ENCODE assay signal across 19 mouse cellular contexts in genomic region chr9:66160155-66160554, GRCm38 (mm10). TPM values are rescaled to one million over a fixed set of nuclear protein-coding genes. Genes with fewer than 3 reads are reported as not detected.
A peak's percentile ranks its signal among the peaks of the same experiment; 100 is the strongest.
DNase-seq lines count a peak whose midpoint lies in the region; ATAC-seq and TF ChIP-seq lines count a peak whose summit lies in the region.
"Had no signal": no experiment of that assay in that cellular context is flagged by ENCODE, and none has a peak within 500 bp of the region (broad histone marks: within the 10 kb centered on the region; RNA-seq: fewer than 3 reads in every experiment).

No protein-coding gene starts in this region.

- TF ChIP-seq RAD21 in MEL (IDR thresholded peaks at IDR 0.05; ENCODE audit: low read depth, low read length): peak; percentile 14

- DNase-seq in lung, embryonic 14.5 days: no peak
- no peak for DNase-seq in lung, adult 2 months
- DNase-seq in MEL (ENCODE audit: low read depth, low spot score): peak; percentile 40
- DNase-seq in retina, postnatal 1 day: no peak
- DNase-seq: adrenal gland, adult 2 months; cerebellum, adult 11 months; cerebellum, postnatal 25 days; forebrain, postnatal 0 days; gastrocnemius, postnatal 14 days; lung, postnatal 10 days; thymus, adult 18-20 months had no signal

- no peak overlapping the region for H3K4me2 ChIP-seq in lung, embryonic 14.5 days
- peak overlapping the region; percentile 88; the same call in 1 of the 2 replicates for H3K4me2 ChIP-seq in liver, embryonic 12.5 days
- H3K4me2 ChIP-seq in hindbrain, embryonic 16.5 days (ENCODE audit: low read length): no peak overlapping the region

- 0 out of 2 replicates have a peak, but pooled peaks have one; percentile 10 for TF ChIP-seq CTCF in lung, embryonic 14.5 days (IDR thresholded peaks at IDR 0.05; ENCODE audit: low read depth)
- TF ChIP-seq CTCF in lung, adult 2 months (IDR thresholded peaks at IDR 0.05; ENCODE audit: insufficient read depth, low read length): no peak
- TF ChIP-seq CTCF in MEL (IDR thresholded peaks at IDR 0.05 in 2 of 3, conservative IDR thresholded peaks at IDR 0.05 in 1 of 3; ENCODE audit: control insufficient read depth in 1 of 3, insufficient read depth in 1 of 3, low read depth in 2 of 3, low read length in 3 of 3, poor library complexity in 1 of 3, severe bottlenecking in 1 of 3): peak; percentile 29 to 42 (median 38); a peak in 5 of 6 replicates

- H3K36me3 ChIP-seq in lung, embryonic 14.5 days (ENCODE audit: insufficient read depth): no peaks in the 10 kb centered on the region
- peaks cover 0 to 6% of the 10 kb centered on the region in 2 experiments; a peak in 1 of 4 replicates for H3K36me3 ChIP-seq in MEL (ENCODE audit: control insufficient read depth in 1 of 2, insufficient read depth in 2 of 2, low read length in 2 of 2)
- H3K36me3 ChIP-seq in liver, embryonic 12.5 days: no peaks in the 10 kb centered on the region
- H3K36me3 ChIP-seq in hindbrain, embryonic 16.5 days (ENCODE audit: control insufficient read depth, insufficient read depth, low read length): no peaks in the 10 kb centered on the region
- H3K36me3 ChIP-seq: embryonic facial prominence, embryonic 10.5 days; limb, embryonic 10.5 days had no signal

- H3K9me3 ChIP-seq in lung, embryonic 14.5 days (ENCODE audit: low read depth, low read length): no peaks in the 10 kb centered on the region
- H3K9me3 ChIP-seq in MEL (replicated peaks; ENCODE audit: insufficient read depth, low read length): no peaks in the 10 kb centered on the region
- no peaks in the 10 kb centered on the region for H3K9me3 ChIP-seq in liver, embryonic 12.5 days (replicated peaks)
- H3K9me3 ChIP-seq in hindbrain, embryonic 16.5 days (ENCODE audit: control insufficient read depth, low read length): no peaks in the 10 kb centered on the region
- H3K9me3 ChIP-seq: limb, embryonic 10.5 days had no signal

- H3K4me3 ChIP-seq in lung, embryonic 14.5 days (ENCODE audit: low read depth, low read length): no peak overlapping the region
- H3K4me3 ChIP-seq in lung, adult 2 months (replicated peaks; ENCODE audit: extremely low read depth, low read depth, low read length): no peak overlapping the region
- H3K4me3 ChIP-seq in MEL (ENCODE audit: control insufficient read depth in 1 of 2, insufficient read depth in 1 of 2, low read depth in 2 of 2, low read length in 2 of 2): no peak overlapping the region
- no peak overlapping the region for H3K4me3 ChIP-seq in liver, embryonic 12.5 days
- no peak overlapping the region for H3K4me3 ChIP-seq in hindbrain, embryonic 16.5 days (ENCODE audit: low read length)
- H3K4me3 ChIP-seq: embryonic facial prominence, embryonic 10.5 days; layer of hippocampus, adult 2 months; limb, embryonic 10.5 days had no signal

- ATAC-seq in lung, embryonic 14.5 days (ENCODE audit: insufficient read depth): no peak
- no peak for ATAC-seq in liver, embryonic 12.5 days
- ATAC-seq in hindbrain, embryonic 16.5 days: no peak
- ATAC-seq in CD4-positive, CD25-positive, alpha-beta regulatory T cell, adult 4 months: no peak
- ATAC-seq: forebrain, postnatal 0 days; inflammation-experienced regulatory T-cells, adult 6 months; midbrain, embryonic 16.5 days had no signal

- H3K27me3 ChIP-seq in lung, embryonic 14.5 days (ENCODE audit: insufficient read depth, low read length): peaks cover 16% of the 10 kb centered on the region; the same call in 1 of the 2 replicates
- H3K27me3 ChIP-seq in MEL (ENCODE audit: control insufficient read depth in 1 of 2, insufficient read depth in 2 of 2, low read length in 2 of 2): no peaks in the 10 kb centered on the region
- H3K27me3 ChIP-seq in liver, embryonic 12.5 days (replicated peaks): peaks cover 32% of the 10 kb centered on the region
- H3K27me3 ChIP-seq in hindbrain, embryonic 16.5 days (replicated peaks; ENCODE audit: control insufficient read depth, insufficient read depth, low read length): peaks cover 13% of the 10 kb centered on the region

- no peak for TF ChIP-seq EP300 in MEL (IDR thresholded peaks at IDR 0.05; ENCODE audit: low read depth in 1 of 2, low read length in 2 of 2)

- no peak for TF ChIP-seq POLR2A in lung, adult 2 months (IDR thresholded peaks at IDR 0.05; ENCODE audit: borderline replicate concordance, extremely low read depth, low read depth, low read length)
- no peak for TF ChIP-seq POLR2A in MEL (IDR thresholded peaks at IDR 0.05; ENCODE audit: control insufficient read depth in 1 of 2, insufficient read depth in 1 of 2, low read depth in 1 of 2, low read length in 2 of 2, poor library complexity in 1 of 2)

- WGBS in lung, embryonic 14.5 days: 95% methylated on average over 2 of the region's 2 CpGs
- 93% methylated on average over 2 of the region's 2 CpGs for WGBS in lung, adult 2 months
- WGBS in liver, embryonic 12.5 days (ENCODE audit: insufficient replicate concordance): 85% methylated on average over 2 of the region's 2 CpGs
- 100% methylated on average over 2 of the region's 2 CpGs for WGBS in hindbrain, embryonic 16.5 days

- no peaks in the 10 kb centered on the region; the same call in none of the 2 replicates for H3K79me2 ChIP-seq in MEL (ENCODE audit: control insufficient read depth, insufficient read depth, low read length, poor library complexity)

- no peak overlapping the region for H3K9ac ChIP-seq in lung, embryonic 14.5 days
- no peak overlapping the region for H3K9ac ChIP-seq in MEL (ENCODE audit: control insufficient read depth, low read depth, low read length, poor library complexity, severe bottlenecking)
- no peak overlapping the region for H3K9ac ChIP-seq in liver, embryonic 12.5 days
- H3K9ac ChIP-seq in hindbrain, embryonic 16.5 days (ENCODE audit: low read depth, low read length): no peak overlapping the region
- H3K9ac ChIP-seq: forebrain, postnatal 0 days had no signal

- H3K27ac ChIP-seq in lung, embryonic 14.5 days (ENCODE audit: low read depth): no peak overlapping the region
- H3K27ac ChIP-seq in MEL (ENCODE audit: control insufficient read depth, low read depth, low read length): no peak overlapping the region
- no peak overlapping the region for H3K27ac ChIP-seq in liver, embryonic 12.5 days
- H3K27ac ChIP-seq in hindbrain, embryonic 16.5 days (ENCODE audit: low read depth, low read length): no peak overlapping the region
- H3K27ac ChIP-seq: embryonic facial prominence, embryonic 10.5 days; layer of hippocampus, adult 2 months; limb, embryonic 10.5 days had no signal

- H3K4me1 ChIP-seq in lung, embryonic 14.5 days (ENCODE audit: insufficient read depth): no peaks in the 10 kb centered on the region
- H3K4me1 ChIP-seq in lung, adult 2 months (ENCODE audit: control insufficient read depth, insufficient read depth, low read length): no peaks in the 10 kb centered on the region; the same call in 1 of the 2 replicates
- H3K4me1 ChIP-seq in MEL (ENCODE audit: control insufficient read depth in 1 of 2, insufficient read depth in 2 of 2, low read length in 2 of 2): peaks cover 0 to 5% of the 10 kb centered on the region in 2 experiments; a peak in 2 of 4 replicates
- H3K4me1 ChIP-seq in liver, embryonic 12.5 days: peaks cover 36% of the 10 kb centered on the region
- no peaks in the 10 kb centered on the region; the same call in 1 of the 2 replicates for H3K4me1 ChIP-seq in hindbrain, embryonic 16.5 days (ENCODE audit: control insufficient read depth, insufficient read depth, low read depth, low read length)

TF ChIP-seq in MEL, 35 proteins besides CTCF, POLR2A, EP300 and RAD21:
- TF ChIP-seq CHD1 (IDR thresholded peaks at IDR 0.05; ENCODE audit: low read depth, low read length): no peak
- peak; percentile 34 for TF ChIP-seq SMC3 (IDR thresholded peaks at IDR 0.05; ENCODE audit: low read depth, low read length)
- no peak for TF ChIP-seq TBP (IDR thresholded peaks at IDR 0.05; ENCODE audit: low read depth, low read length)
- no peak for TF ChIP-seq E2F4 (IDR thresholded peaks at IDR 0.05; ENCODE audit: borderline replicate concordance, low read depth, low read length)

RNA-seq across cellular contexts. Expression of gene Dapk2, which starts 2.1 kb away (rescaled TPM):
- 5.9 and 7.6 TPM in 2 replicates for polyA plus RNA-seq in lung, embryonic 14.5 days (2014; fragmentation: Nextera tagmentation; extraction: Ambion mirVana)
- 26.7 and 32.8 TPM in 2 replicates for polyA plus RNA-seq in lung, adult 2 months (2012; rRNA removed)
- total RNA-seq in MEL (2012; rRNA removed): 5.8 and 6.7 TPM in 2 replicates
- polyA plus RNA-seq in MEL (2012; ENCODE audit: insufficient read depth in 1 of 2, insufficient read length in 2 of 2, low read depth in 1 of 2, low replicate concordance in 2 of 2, missing spikeins in 1 of 2): 1 to 10 TPM in 1 of 2 experiments, not detected in 1; 8.3 TPM
- polyA plus RNA-seq in liver, embryonic 12.5 days (2016; fragmentation: Nextera tagmentation; extraction: Ambion mirVana): 12.3 and 16.4 TPM in 2 replicates
- 0.79 and 0.94 TPM in 2 replicates for polyA plus RNA-seq in hindbrain, embryonic 16.5 days (2015; fragmentation: Nextera tagmentation; extraction: Ambion mirVana)
- under 1 TPM in 1 of 2 experiments, not detected in 1; 0.81 TPM for polyA plus RNA-seq in CD4-positive, CD25-positive, alpha-beta regulatory T cell, adult 4 months (2017; shearing (Covaris generic))

RNA-seq across cellular contexts. Expression of gene Ciao2a, which starts 33.7 kb away (rescaled TPM):
- polyA plus RNA-seq in lung, embryonic 14.5 days (2014; fragmentation: Nextera tagmentation; extraction: Ambion mirVana): 145 and 151 TPM in 2 replicates
- polyA plus RNA-seq in lung, adult 2 months (2012; rRNA removed): 7.3 and 13.0 TPM in 2 replicates
- 103 and 121 TPM in 2 replicates for total RNA-seq in MEL (2012; rRNA removed)
- 10 to 100 TPM in 1 of 2 experiments, not detected in 1; 88.1 TPM for polyA plus RNA-seq in MEL (2012; ENCODE audit: insufficient read depth in 1 of 2, insufficient read length in 2 of 2, low read depth in 1 of 2, low replicate concordance in 2 of 2, missing spikeins in 1 of 2)
- polyA plus RNA-seq in liver, embryonic 12.5 days (2016; fragmentation: Nextera tagmentation; extraction: Ambion mirVana): 199 TPM in 2 replicates
- 64.0 and 69.2 TPM in 2 replicates for polyA plus RNA-seq in hindbrain, embryonic 16.5 days (2015; fragmentation: Nextera tagmentation; extraction: Ambion mirVana)
- 100 to 1,000 TPM; 142 to 150 TPM for polyA plus RNA-seq in CD4-positive, CD25-positive, alpha-beta regulatory T cell, adult 4 months (2017; shearing (Covaris generic))

RNA-seq across cellular contexts. Expression of gene Snx1, which starts 33.8 kb away (rescaled TPM):
- 116 TPM in 2 replicates for polyA plus RNA-seq in lung, embryonic 14.5 days (2014; fragmentation: Nextera tagmentation; extraction: Ambion mirVana)
- polyA plus RNA-seq in lung, adult 2 months (2012; rRNA removed): 50.7 and 57.3 TPM in 2 replicates
- total RNA-seq in MEL (2012; rRNA removed): 83.9 and 88.2 TPM in 2 replicates
- 100 to 1,000 TPM; 113 to 189 TPM for polyA plus RNA-seq in MEL (2012; ENCODE audit: insufficient read depth in 1 of 2, insufficient read length in 2 of 2, low read depth in 1 of 2, low replicate concordance in 2 of 2, missing spikeins in 1 of 2)
- 89.6 and 95.1 TPM in 2 replicates for polyA plus RNA-seq in liver, embryonic 12.5 days (2016; fragmentation: Nextera tagmentation; extraction: Ambion mirVana)
- polyA plus RNA-seq in hindbrain, embryonic 16.5 days (2015; fragmentation: Nextera tagmentation; extraction: Ambion mirVana): 73.5 and 77.2 TPM in 2 replicates
- polyA plus RNA-seq in CD4-positive, CD25-positive, alpha-beta regulatory T cell, adult 4 months (2017; shearing (Covaris generic)): 10 to 100 TPM; 94.0 to 96.9 TPM
